Mouse (Mus musculus) inflammation-experienced regulatory T-cells, adult 6 months (primary cell): Measurements from ENCODE around the gene Prr12. TPM values are rescaled to one million over a fixed set of nuclear protein-coding genes. Genes with fewer than 3 reads are reported as not detected.
"Not testable (repeated sequence)": the region's sequence is repeated elsewhere in the genome, so short reads cannot be mapped to it uniquely, and the experiment has no call there.

ENCODE experiments used
- ATAC-seq: one replicate; pipeline ENCODE4 v1.8.0; 2017
- polyA plus RNA-seq, 3 experiments: library from polyadenylated mRNA; unstranded; fragments of 100-300 nt; shearing (Covaris generic); gene quantifications; one replicate each; pipeline ENCODE4 v1.2.1; 2017

Gene Prr12
- polyA plus RNA-seq, result 10 to 100 TPM in 1 of 3 experiments, 1 to 10 TPM in 2; 5.0 to 12.9 (median 9.8) TPM

- ATAC-seq, result no peak
Measured at GRCm38 (mm10) chr7:45052862-45053116, at the start of gene Prr12. TSS of gene Prr12 (minus strand) at chr7:45052881.

GRCm38 (mm10) chr7:45102441-45102840 is 49.8 kb upstream of the Prr12 start:
- no peak for ATAC-seq

- ATAC-seq, result no peak
Measured at GRCm38 (mm10) chr7:45100046-45100445, 47.4 kb upstream of the Prr12 start.

- no peak for ATAC-seq
Measured at GRCm38 (mm10) chr7:45098541-45099240, 46.0 kb upstream of the Prr12 start.

- ATAC-seq, result no peak
Measured at GRCm38 (mm10) chr7:45097479-45097878, 44.8 kb upstream of the Prr12 start.

GRCm38 (mm10) chr7:45095965-45096364 is 43.3 kb upstream of the Prr12 start:
- not testable (repeated sequence) for ATAC-seq

- ATAC-seq, result no peak
Measured at GRCm38 (mm10) chr7:45095367-45095766, 42.7 kb upstream of the Prr12 start.

- no peak for ATAC-seq
Measured at GRCm38 (mm10) chr7:45094121-45094520, 41.4 kb upstream of the Prr12 start.

- no peak for ATAC-seq
Measured at GRCm38 (mm10) chr7:45093516-45093905, 40.8 kb upstream of the Prr12 start.

- no peak for ATAC-seq
Measured at GRCm38 (mm10) chr7:45092828-45093515, 40.3 kb upstream of the Prr12 start.

- no peak for ATAC-seq
Measured at GRCm38 (mm10) chr7:45092048-45092447, 39.4 kb upstream of the Prr12 start, which contains the start of gene Rcn3. TSS of gene Rcn3 (minus strand) at chr7:45092221.

GRCm38 (mm10) chr7:45091001-45091990 is 38.6 kb upstream of the Prr12 start:
- ATAC-seq, result no peak

- no peak for ATAC-seq
Measured at GRCm38 (mm10) chr7:45090251-45090977, 37.7 kb upstream of the Prr12 start.

- ATAC-seq, result no peak
Measured at GRCm38 (mm10) chr7:45088597-45088996, 35.9 kb upstream of the Prr12 start.

GRCm38 (mm10) chr7:45086084-45086483 is 33.4 kb upstream of the Prr12 start:
- ATAC-seq, result no peak

GRCm38 (mm10) chr7:45083300-45083890 is 30.7 kb upstream of the Prr12 start:
- peak; percentile 36 for ATAC-seq

GRCm38 (mm10) chr7:45082401-45083299 is 30.0 kb upstream of the Prr12 start:
- peak; percentile 76 for ATAC-seq

- ATAC-seq, result no peak
Measured at GRCm38 (mm10) chr7:45081016-45081415, 28.3 kb upstream of the Prr12 start.

- peak; percentile 48 for ATAC-seq
Measured at GRCm38 (mm10) chr7:45079856-45080255, 27.2 kb upstream of the Prr12 start.

- no peak for ATAC-seq
Measured at GRCm38 (mm10) chr7:45078513-45078912, 25.8 kb upstream of the Prr12 start.

GRCm38 (mm10) chr7:45077829-45078228 is 25.1 kb upstream of the Prr12 start:
- no peak for ATAC-seq
